Mouse (Mus musculus) hindbrain, postnatal 0 days (tissue): Measurements from ENCODE around the gene B3gnt3. TPM values are rescaled to one million over a fixed set of nuclear protein-coding genes. Genes with fewer than 3 reads are reported as not detected.
"Not testable (repeated sequence)": the region's sequence is repeated elsewhere in the genome, so short reads cannot be mapped to it uniquely, and the experiment has no call there.

Experiments used
- ATAC-seq: fragments of 200-750 bp; cut with Nextera tagmentation; 2 replicates; pipeline ENCODE4 v1.8.0; 2017; ENCODE audit warnings: mild to moderate bottlenecking, moderate TSS enrichment, moderate library complexity
- DNase-seq: peaks from one replicate; pipeline ENCODE4 v3.0.0-alpha.2; 2015; ENCODE audit warnings: low spot score
- H3K27ac ChIP-seq: fragments of 300-500 bp; sonication (generic); 2 replicates; pipeline ENCODE4 v1.5.1; 2014; ENCODE audit warnings: mild to moderate bottlenecking
- H3K27me3 ChIP-seq: fragments of 300-500 bp; sonication (generic); 2 replicates; pipeline ENCODE4 v1.6.1; 2014; ENCODE audit warnings: low read length, mixed read lengths; ENCODE audit not compliant: insufficient read depth
- H3K36me3 ChIP-seq: fragments of 300-500 bp; sonication (generic); 2 replicates; pipeline ENCODE4 v1.6.1; 2014; ENCODE audit warnings: low read length, mixed read lengths; ENCODE audit not compliant: insufficient read depth
- H3K4me1 ChIP-seq: fragments of 300-500 bp; sonication (generic); 2 replicates; pipeline ENCODE4 v1.6.1; 2014; ENCODE audit warnings: antibody characterized with exemption, low read length, mixed read lengths; ENCODE audit not compliant: insufficient read depth
- H3K4me2 ChIP-seq: fragments of 300-500 bp; sonication (generic); 2 replicates; pipeline ENCODE4 v1.6.1; 2014; ENCODE audit warnings: low read depth, mild to moderate bottlenecking, low read length, moderate library complexity, mixed read lengths
- H3K4me3 ChIP-seq: fragments of 300-500 bp; sonication (generic); 2 replicates; pipeline ENCODE4 v1.5.1; 2014; ENCODE audit warnings: low read length
- H3K9ac ChIP-seq: fragments of 300-500 bp; sonication (generic); replicated peaks from 2 replicates; pipeline ENCODE4 v1.6.1; 2014; ENCODE audit warnings: mild to moderate bottlenecking, low read length, moderate library complexity, mixed read lengths
- H3K9me3 ChIP-seq: fragments of 300-500 bp; sonication (generic); 2 replicates; pipeline ENCODE4 v1.6.1; 2016; ENCODE audit warnings: low read length, mixed read lengths
- CTCF ChIP-seq: IDR thresholded peaks from 2 replicates; pipeline ENCODE4 v1.5.1; 2016; ENCODE audit warnings: antibody characterized with exemption, control low read depth, low read depth
- WGBS: fragments of 180-500 bp; shearing (Covaris S2); extraction: QIAGEN DNeasy Blood & Tissue Kit; methylation state at CpG from one replicate; pipeline ENCODE4 v1.1.7; 2014; 5-methylcytosine and 5-hydroxymethylcytosine counted together
- polyA plus RNA-seq: library from polyadenylated mRNA; unstranded; fragments of >200 nt; fragmentation: Nextera tagmentation; extraction: Ambion mirVana; gene quantifications from 2 replicates; pipeline ENCODE4 v1.2.1, GENCODE M21; 2015
- total RNA-seq: library from RNA; depleted of rRNA; stranded (reverse); fragments of >200 nt; gene quantifications from 2 replicates; pipeline ENCODE4 v1.2.3, GENCODE M21; 2014; rRNA removed

B3gnt3 gene
- total RNA-seq (0.42 and 0.50 TPM in 2 replicates), polyA plus RNA-seq (0.52 and 0.60 TPM in 2 replicates)

DNA sequence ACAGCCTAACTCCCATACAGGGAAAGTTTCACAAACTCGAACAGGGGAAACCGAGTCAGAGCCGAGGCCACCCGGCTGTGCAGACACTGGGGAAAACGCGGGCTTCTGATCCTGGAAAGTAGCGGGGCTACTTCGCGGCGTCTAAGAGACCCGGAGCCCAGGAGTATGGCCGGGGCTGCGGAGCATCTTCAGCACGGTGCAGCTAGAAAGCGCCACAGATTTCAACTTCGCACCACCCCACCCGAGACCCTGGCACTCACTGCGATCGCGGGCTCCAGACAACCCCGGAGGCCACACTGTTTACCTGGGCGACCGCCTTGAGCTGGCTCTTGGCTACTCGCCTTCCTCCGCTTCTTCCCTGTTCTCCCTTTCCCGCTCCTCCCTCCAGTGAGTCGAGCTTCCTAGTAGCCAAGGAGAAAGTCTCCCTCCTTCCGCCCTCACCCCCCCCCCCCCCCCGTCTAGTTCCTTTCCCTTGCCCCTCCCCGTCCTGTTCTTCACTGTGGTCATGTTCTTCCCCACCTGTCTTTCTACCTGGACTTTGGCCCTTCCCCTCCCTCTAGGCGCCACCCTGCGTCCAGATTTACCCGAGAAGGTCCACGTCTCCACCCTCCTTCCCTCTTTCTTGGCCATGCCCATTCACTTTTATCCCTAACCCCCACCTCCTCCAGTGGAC is at the start of gene B3gnt3:
B3gnt3 (minus strand) TSS at position 376 of the 673 bp plus-strand sequence.
- Histone ChIP-seq H3K4me2 (peak within 1 kb of the TSS; percentile 37; the same call in 1 of the 2 replicates), H3K27me3 (peaks cover 15% of the 10 kb centered on the region; the same call in 1 of the 2 replicates), H3K9me3 (no peaks in the 10 kb centered on the region), H3K27ac (no peak within 1 kb of the TSS), H3K4me3 (peak within 1 kb of the TSS; percentile 16; the same call in 1 of the 2 replicates), H3K36me3 (no peaks in the 10 kb centered on the region), H3K4me1 (no peaks in the 10 kb centered on the region), H3K9ac (no peak within 1 kb of the TSS)
- ATAC-seq (no peak; the same call in 1 of the 2 replicates), DNase-seq (no peak)
- 22% methylated on average over 29 of the region's 34 CpGs for WGBS
- TF ChIP-seq CTCF = no peak

DNA sequence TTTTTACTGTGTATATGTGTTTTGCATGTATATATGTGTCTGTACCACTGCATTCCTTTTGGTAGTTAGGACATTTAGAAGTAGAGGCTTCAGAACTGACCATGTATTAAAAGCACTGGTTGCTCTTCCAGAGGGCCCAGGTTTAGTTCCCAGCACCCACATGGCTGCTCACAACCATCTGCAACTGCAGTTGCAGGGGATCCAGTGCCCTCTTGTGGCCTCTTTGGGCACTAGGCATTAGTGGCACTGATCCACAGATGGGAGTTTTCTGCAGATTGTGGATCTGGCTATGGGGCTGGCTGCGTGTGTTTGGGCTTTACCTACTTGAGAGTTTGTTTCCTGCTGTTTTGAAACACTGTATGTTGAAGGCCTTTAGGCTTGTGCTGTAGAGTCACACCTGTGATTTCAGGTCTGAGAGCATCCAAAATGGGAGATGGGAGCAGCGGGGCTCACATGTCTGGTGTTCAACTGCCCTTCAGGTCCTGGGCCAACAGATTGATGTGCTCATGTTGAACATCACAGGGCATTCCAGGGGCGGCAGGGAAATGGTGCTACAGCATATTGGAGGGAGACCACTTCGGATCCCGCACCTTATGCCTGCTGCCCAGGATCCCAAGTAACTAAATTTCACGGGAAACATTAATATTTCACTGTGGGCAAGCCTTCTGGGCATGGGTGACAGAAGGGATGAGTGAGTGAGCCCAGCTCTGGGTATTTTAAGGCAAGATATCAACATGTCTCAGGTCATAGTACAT is 47.9 kb upstream of the B3gnt3 start:
- not testable (repeated sequence) for H3K4me3 ChIP-seq, H3K27ac ChIP-seq, H3K4me2 ChIP-seq, DNase-seq, H3K9me3 ChIP-seq, H3K9ac ChIP-seq, H3K4me1 ChIP-seq, H3K36me3 ChIP-seq, ATAC-seq, H3K27me3 ChIP-seq
- whole genome bisulfite sequencing = 84% methylated on average over 6 of the region's 6 CpGs

DNA sequence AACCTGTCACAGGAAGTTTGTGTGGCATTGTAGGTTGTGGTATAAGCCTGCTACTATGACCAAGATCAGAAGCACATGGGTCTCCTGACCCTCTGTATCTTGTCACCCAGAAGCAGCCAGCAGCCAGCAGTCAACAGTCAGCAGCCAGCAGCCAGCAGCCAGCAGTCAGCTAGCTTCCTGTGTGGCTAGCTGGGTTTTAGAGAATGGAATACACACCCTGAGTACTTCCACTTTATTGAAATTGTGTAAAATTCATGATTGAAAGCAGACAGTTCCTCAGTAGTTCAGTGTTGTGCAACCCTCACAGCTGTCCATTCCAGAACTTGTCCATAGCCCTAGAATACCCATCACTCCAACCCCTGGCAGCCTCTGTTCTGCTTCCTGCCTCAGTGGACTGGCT is 45.5 kb upstream of the B3gnt3 start:
- not testable (repeated sequence) for ATAC-seq, H3K36me3 ChIP-seq, H3K9me3 ChIP-seq, H3K4me1 ChIP-seq, H3K9ac ChIP-seq, H3K4me2 ChIP-seq, H3K27me3 ChIP-seq, DNase-seq, H3K27ac ChIP-seq, H3K4me3 ChIP-seq

DNA sequence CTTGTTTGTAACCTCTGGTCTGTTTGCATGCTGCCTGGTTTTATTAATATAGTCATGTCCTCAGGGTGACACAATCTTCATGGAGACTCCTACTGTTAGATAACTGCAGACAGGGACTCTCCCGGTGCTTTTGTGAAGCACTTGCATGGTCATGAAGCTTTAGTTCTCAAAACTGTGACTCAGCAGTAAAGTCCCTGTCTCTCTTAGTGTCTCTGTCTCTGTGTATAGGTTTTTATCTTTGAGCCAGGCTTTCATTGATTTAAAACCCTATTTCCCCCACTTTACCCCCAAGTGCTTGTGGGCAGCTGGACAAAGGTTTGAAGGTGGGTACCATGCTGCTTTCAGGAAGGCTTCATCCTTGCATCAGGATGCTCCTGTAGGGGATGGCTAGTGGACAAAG is 43.7 kb upstream of the B3gnt3 start:
- no peak overlapping the region for H3K4me3 ChIP-seq
- H3K4me1 ChIP-seq = peaks cover 9% of the 10 kb centered on the region; the same call in 1 of the 2 replicates
- 86% methylated on average over 1 of the region's 1 CpGs for WGBS
- no peak for TF ChIP-seq CTCF
- no peaks in the 10 kb centered on the region for H3K9me3 ChIP-seq
- ATAC-seq = no peak
- DNase-seq = no peak
- 0 out of 2 replicates have a peak, but pooled peaks cover 3% of the 10 kb centered on the region for H3K27me3 ChIP-seq
- no peak overlapping the region for H3K4me2 ChIP-seq
- no peaks in the 10 kb centered on the region for H3K36me3 ChIP-seq
- H3K9ac ChIP-seq = no peak overlapping the region
- no peak overlapping the region for H3K27ac ChIP-seq

DNA sequence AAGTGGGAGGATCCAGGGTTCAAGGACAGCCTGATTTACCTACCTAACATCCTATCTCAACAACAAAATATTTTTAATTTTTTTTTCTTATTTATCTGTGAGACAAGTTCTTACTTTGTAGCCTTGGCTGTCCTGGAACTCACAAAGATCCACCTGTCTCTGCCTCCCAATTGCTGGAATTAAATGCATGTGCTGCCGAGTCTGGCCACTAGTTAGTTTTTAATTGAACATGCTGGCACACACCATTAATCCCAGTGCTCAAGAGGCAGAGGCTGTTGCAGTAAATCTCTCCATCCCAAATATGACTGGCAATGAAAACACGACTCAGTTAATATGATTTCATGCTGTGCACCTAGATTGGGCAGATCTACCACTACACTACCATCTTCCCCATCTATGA is 41.2 kb upstream of the B3gnt3 start:
- TF ChIP-seq CTCF = no peak
- Histone ChIP-seq H3K27ac (no peak overlapping the region), H3K27me3 (0 out of 2 replicates have a peak, but pooled peaks cover 3% of the 10 kb centered on the region), H3K4me1 (peaks cover 9% of the 10 kb centered on the region; the same call in 1 of the 2 replicates), H3K9me3 (no peaks in the 10 kb centered on the region), H3K4me3 (no peak overlapping the region), H3K4me2 (no peak overlapping the region), H3K36me3 (no peaks in the 10 kb centered on the region), H3K9ac (no peak overlapping the region)
- ATAC-seq (no peak), DNase-seq (no peak)
- WGBS = 61% methylated on average over 2 of the region's 2 CpGs

DNA sequence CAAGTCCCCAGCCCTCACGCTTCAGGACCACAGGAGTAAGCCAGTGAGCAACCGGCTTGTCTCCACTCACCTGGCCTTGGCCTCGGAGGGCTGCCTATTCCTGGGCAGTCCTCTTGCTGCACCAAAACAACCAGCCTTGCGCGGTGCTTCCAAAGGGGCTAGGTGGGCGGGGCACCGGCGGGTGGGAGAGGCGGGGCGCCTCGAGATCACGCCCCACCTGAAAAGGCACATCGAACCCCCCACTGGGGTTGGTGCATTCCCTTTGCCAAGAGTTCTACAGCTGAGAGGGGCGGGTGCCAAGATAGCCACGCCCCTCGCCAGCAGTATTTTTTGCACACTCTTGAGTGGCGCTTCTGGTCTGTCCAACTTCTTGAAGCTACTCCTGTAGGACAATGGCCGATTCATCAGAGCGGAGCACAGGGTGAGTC is 40.1 kb upstream of the B3gnt3 start:
- 4% methylated on average over 19 of the region's 19 CpGs for WGBS
- ATAC-seq (peak; percentile 67; the same call in 1 of the 2 replicates), DNase-seq (no peak)
- peaks cover 9% of the 10 kb centered on the region; the same call in 1 of the 2 replicates for H3K4me1 ChIP-seq
- H3K9ac ChIP-seq = 0 out of 2 replicates have a peak overlapping the region, but pooled peaks have one; percentile 3
- peak overlapping the region; percentile 59 for H3K4me2 ChIP-seq
- TF ChIP-seq CTCF = no peak
- H3K27ac ChIP-seq = no peak overlapping the region
- no peaks in the 10 kb centered on the region for H3K9me3 ChIP-seq
- peak overlapping the region; percentile 30 for H3K4me3 ChIP-seq
- no peaks in the 10 kb centered on the region for H3K36me3 ChIP-seq
- H3K27me3 ChIP-seq = 0 out of 2 replicates have a peak, but pooled peaks cover 3% of the 10 kb centered on the region
